Mouse (Mus musculus) kidney, postnatal 4 days (tissue): ENCODE measurements at regions not wholly inside any gene's neighbourhood (a gene's known extent, or its start where the extent isn't known, plus 50 kb on each side); places are given as distances from the start of the nearest gene placed in this dataset.

Source experiments
- DNase-seq, 2 experiments: peaks; one replicate each; pipeline ENCODE4 v3.0.0; 2021; ENCODE audit warnings: mixed read lengths in 2 of 2

GRCm38 (mm10) chr8:97477098-97477457 lies 1588.7 kb upstream of the Got2 start:
- no peak for DNase-seq

- no peak for DNase-seq
Measured at GRCm38 (mm10) chr8:97476430-97477097, 1588.2 kb upstream of the Got2 start.

GRCm38 (mm10) chr8:97473326-97473725 lies 1585.0 kb upstream of the Got2 start:
- no peak for DNase-seq

- DNase-seq, result no peak
Measured at GRCm38 (mm10) chr8:97461478-97461877, 1573.1 kb upstream of the Got2 start.

GRCm38 (mm10) chr8:97447696-97448095 lies 1559.3 kb upstream of the Got2 start:
- DNase-seq, result no peak

GRCm38 (mm10) chr8:97441483-97441882 lies 1553.1 kb upstream of the Got2 start:
- no peak for DNase-seq

- no peak for DNase-seq
Measured at GRCm38 (mm10) chr8:97433584-97433983, 1545.2 kb upstream of the Got2 start.

GRCm38 (mm10) chr8:97431467-97431866 lies 1543.1 kb upstream of the Got2 start:
- no peak for DNase-seq

GRCm38 (mm10) chr8:97422331-97422730 lies 1534.0 kb upstream of the Got2 start:
- no peak for DNase-seq

DNA sequence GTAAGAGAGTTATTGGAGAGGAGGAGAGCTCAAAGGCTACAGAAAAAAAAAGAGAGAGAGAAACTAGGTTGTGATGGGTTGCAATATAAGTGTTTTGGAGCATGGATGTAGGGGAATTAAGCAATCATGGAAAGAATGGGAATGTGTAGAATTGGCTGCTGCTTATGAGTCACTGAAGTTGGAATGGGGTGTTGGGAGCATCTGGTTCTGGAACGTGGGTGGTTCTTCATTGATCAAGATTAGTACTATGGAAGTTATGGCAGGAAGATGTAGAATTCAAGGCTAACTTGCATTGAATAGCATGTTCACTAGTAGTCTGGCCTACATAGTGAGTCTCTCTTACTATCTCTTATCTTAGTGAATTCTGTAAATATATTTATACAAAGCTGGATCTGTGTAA lies 1526.4 kb upstream of the Got2 start:
- no peak for DNase-seq

GRCm38 (mm10) chr8:97403308-97403707 lies 1515.0 kb upstream of the Got2 start:
- DNase-seq, result no peak

DNA sequence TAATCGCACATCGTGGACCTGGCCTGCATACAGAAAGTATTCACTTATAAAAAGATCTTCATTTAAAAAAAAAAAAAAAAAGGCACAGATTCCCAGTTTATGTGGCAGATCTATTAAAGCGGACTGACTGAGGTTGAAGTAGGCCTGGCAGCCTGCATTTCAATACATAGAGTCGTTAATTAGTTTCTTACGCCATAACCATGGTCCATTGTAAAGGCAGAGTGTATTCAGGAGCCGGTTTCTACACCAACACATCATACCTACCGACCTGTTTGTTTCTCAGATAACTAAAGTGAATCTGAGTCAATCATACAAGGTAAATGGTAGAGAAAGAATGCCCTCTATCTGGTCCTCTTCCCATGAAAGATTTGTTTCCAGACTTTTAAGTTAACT lies 1509.0 kb upstream of the Got2 start:
- DNase-seq, result no peak

DNA sequence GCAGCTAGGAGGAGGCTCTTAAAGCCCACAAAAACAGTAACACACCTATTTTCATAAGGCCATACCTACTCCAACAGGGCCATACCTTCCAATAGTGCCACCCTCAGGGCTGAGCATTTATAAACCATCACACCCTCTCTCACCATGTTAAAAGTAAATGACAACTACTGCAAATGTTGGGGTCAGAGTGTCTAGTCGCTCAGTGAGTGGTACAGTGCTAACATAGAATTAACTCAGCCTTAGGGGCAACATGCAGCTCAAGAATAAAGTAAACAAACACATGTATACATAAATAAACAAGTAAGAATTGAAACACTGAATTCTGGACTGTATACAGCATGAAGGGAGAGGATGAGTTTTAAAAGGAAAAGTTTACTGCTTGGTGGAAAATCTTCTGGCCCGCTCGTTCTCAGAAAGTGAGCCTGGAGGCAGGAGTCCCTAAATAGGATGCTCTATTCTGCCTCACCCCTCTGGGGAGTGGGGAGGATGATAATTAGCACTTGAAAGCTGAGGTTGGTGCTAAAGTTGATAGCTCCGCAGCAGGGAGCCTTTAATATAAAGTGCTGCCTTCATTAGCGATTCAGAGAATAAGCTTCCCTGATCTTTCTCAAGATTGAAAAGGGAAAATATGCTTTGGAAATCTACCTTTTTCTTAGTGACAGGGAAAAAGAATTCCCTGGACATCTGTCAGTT lies 1508.4 kb upstream of the Got2 start:
- no peak for DNase-seq

- no peak for DNase-seq
Measured at GRCm38 (mm10) chr8:97389651-97390050, 1501.3 kb upstream of the Got2 start.

DNA sequence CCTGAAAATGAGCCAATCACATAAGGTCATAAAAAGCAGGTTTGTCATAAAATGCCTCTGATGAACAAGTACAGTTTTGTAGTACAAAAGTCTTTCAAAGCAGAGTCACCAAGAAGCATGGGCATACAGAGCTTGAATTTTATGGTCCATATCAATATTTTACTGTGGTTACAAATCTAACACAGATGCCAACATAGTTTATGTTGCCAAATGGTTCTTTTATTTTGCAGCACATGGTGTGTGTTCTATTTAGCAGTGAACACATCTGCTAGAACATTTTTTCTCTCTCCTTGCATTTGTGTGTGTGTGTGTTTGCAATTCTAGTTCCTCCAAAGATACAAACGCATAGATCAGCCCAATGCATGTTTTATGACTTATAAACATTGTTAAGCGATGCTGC lies 1500.8 kb upstream of the Got2 start:
- no peak for DNase-seq

DNA sequence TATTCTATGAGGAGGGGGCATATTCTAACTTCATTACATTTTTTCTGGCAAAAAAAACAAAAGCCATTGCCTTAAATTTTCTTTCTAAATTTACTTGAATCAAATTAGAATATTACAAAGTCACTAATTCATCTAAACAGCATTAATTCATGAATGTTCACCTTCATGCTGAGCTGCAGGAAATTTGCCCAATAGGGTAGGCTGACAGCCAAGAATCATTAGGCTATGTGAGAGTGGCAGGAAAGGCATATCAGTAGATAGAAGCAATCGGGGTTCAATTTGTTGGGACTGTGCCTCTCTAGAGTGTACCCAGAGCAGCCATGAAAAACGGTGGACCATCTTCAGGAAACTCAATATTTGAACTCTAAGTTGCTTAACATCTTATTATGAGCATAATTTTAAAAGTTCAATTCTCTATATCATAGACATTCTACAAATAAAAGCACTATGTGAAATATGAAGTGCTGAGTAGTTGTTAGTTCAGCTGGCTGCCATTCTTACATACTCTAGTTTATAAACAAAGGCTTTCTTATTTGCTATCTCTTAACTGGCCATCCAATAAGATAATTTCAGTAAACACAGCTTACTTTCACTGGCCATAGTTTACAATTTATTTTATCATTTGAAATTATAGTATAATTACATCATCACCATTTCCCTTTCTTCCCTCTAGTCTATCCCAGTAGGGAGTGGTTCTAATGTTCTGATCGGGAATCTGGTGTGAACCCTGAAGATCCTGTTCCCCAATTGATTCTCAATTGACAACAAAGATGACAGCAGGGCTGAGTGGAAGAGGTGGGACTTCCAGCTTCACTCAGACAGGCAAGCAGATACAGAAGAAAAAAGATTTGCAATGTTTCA lies 1486.8 kb upstream of the Got2 start:
- no peak for DNase-seq

DNA sequence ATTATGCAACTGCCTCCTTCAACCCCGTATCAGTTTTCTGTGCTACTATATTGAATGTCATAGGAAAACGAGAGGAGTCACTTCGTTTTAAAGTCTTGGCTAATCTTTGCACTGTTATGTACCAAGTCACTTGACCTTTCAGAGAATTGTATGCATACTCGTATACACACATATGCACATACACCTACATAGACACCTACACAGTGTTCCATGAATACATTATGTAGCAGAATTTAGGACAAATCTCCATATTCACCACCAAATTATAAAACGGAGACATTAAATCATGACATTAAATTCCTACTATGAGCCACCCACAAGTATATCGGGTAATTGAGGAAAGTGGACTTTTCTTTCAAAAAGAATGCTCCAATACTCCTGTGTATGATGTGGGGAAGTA lies 1458.3 kb upstream of the Got2 start:
- DNase-seq, result no peak

GRCm38 (mm10) chr8:97315497-97315896 lies 1427.2 kb upstream of the Got2 start:
- DNase-seq, result no peak

DNA sequence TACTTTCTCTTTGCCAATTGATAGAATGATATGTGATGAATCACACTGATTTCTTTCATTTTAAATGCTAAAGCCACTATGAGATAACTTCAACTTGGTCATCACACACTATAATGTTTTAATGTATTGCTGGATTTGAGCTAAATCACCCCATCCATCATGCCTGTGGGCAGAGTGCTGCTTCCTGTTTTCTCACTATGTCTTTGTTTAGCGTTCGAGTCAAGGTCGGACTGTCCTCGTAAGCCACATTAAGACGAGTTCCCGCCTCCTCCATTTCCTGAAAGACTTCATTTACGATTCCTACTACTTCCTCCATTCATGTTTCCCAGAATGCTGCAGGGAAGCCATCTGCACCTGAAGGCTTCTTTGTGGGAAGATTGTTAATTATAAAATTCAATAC lies 1420.0 kb upstream of the Got2 start:
- DNase-seq, result no peak

GRCm38 (mm10) chr8:97270582-97270981 lies 1382.2 kb upstream of the Got2 start:
- DNase-seq, result no peak

GRCm38 (mm10) chr8:97260964-97261363 lies 1372.6 kb upstream of the Got2 start:
- no peak for DNase-seq

DNA sequence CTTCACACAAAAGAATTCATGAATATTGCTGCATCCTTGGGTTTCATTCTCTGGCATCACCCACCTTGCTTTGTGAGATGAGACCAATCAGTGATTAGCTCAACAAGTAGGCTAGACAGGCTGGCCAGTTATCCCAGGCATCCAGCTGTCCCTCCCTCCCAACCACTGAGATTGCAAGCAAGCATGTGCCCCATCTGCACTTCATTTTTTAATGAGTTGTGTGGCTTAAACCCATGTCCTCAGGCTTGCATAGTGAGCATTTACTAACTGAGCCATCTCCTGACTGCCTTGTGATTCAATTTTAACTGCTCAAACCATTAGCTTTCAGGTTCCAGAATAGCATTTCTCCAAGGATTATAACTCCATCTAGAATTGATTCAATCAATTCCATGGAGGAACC lies 1365.8 kb upstream of the Got2 start:
- no peak for DNase-seq

DNA sequence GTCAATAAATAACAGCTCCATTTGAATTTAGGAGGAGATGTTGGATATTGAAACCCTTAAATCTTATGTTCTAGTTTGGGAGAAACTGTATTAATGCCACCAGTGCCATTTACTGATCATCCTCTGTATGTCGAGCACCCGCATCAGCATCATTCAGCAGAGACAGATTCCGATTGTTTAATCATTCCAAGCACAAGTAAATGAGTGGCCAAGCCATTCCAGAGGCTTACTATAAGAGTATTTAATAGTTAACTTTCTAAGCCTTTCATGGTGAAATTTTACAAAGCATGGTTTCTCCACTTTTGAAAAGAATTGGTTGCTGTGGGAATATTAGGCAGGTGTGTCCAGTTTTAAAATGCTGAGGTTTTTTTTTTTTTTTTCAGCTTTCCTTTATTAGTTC lies 1363.9 kb upstream of the Got2 start:
- no peak for DNase-seq

- DNase-seq, result peak; percentile 76 to 80
Measured at GRCm38 (mm10) chr8:97251458-97251865, 1363.1 kb upstream of the Got2 start.
